ENCODE assay signal across 19 mouse cellular contexts in genomic region chr17:25045281-25045680, GRCm38 (mm10). TPM values are rescaled to one million over a fixed set of nuclear protein-coding genes. Genes with fewer than 3 reads are reported as not detected.
DNase-seq lines count a peak whose midpoint lies in the region; ATAC-seq lines count a peak whose summit lies in the region.
"Had no signal": no experiment of that assay in that cellular context is flagged by ENCODE, and none has a peak within 500 bp of the region (broad histone marks: within the 10 kb centered on the region; RNA-seq: fewer than 3 reads in every experiment).

No protein-coding gene starts in this region.

- intact Hi-C loops in heart, postnatal 36 days (cut with DNase I), result loop anchor here (2.0 kb wide), 1 partner anchor 38 kb away; the partner anchor contains the start of gene Tmem204

- peak; percentile 91 for DNase-seq in heart, adult 11 months
- DNase-seq in heart, postnatal 36 days, result no peak
- peak; percentile 23 to 32 for DNase-seq in spleen, adult 18-20 months
- no peak for DNase-seq in spleen, adult 12 weeks (ENCODE audit: low spot score)
- DNase-seq in B cell, adult 2 months, result peak; percentile 51 to 56
- DNase-seq in layer of hippocampus, postnatal 25 days (ENCODE audit: extremely low spot score in 1 of 2, low spot score in 1 of 2), result no peak
- DNase-seq in lung, postnatal 36 days, result no peak
- DNase-seq: adrenal gland, adult 8-10 months; adrenal gland, postnatal 36 days; cerebellum, adult 11-12 months; cerebellum, adult 9-10 months; cerebellum, postnatal 25 days; gastrocnemius, postnatal 25 days; heart, postnatal 4 days had no signal

- peak; percentile 10; the same call in 1 of the 2 replicates for ATAC-seq in neutrophil, adult 5-6 weeks (ENCODE audit: extremely low read depth, insufficient number of reproducible peaks, low FRiP score, poor library complexity, severe bottlenecking)
- ATAC-seq: forebrain, embryonic 16.5 days; hindbrain, embryonic 16.5 days; inflammation-experienced regulatory T-cells, adult 6 months had no signal

RNA-seq across cellular contexts. Expression of gene Ift140, which starts 29.4 kb away (rescaled TPM):
- total RNA-seq in heart, postnatal 36 days (2021), result 1 to 10 TPM; 5.7 to 7.3 TPM
- total RNA-seq in neutrophil, adult 5-6 weeks (2017), result 40.9 and 48.3 TPM in 2 replicates
- 10 to 100 TPM; 20.8 to 24.1 TPM for total RNA-seq in layer of hippocampus, postnatal 25 days (2021)

RNA-seq across cellular contexts. Expression of gene Cramp1l, which starts 29.7 kb away (rescaled TPM):
- total RNA-seq in heart, postnatal 36 days (2021), result 10 to 100 TPM; 12.6 to 13.1 TPM
- total RNA-seq in neutrophil, adult 5-6 weeks (2017), result 18.3 and 20.7 TPM in 2 replicates
- total RNA-seq in layer of hippocampus, postnatal 25 days (2021), result 10 to 100 TPM; 23.6 to 27.5 TPM

RNA-seq across cellular contexts. Expression of gene Tmem204, which starts 38.1 kb away (rescaled TPM):
- total RNA-seq in heart, postnatal 36 days (2021), result 10 to 100 TPM; 34.5 to 36.7 TPM
- total RNA-seq in neutrophil, adult 5-6 weeks (2017), result not detected in 2 replicates
- 1 to 10 TPM; 8.0 to 8.4 TPM for total RNA-seq in layer of hippocampus, postnatal 25 days (2021)
- total RNA-seq: granulocyte monocyte progenitor cell, adult 5-6 weeks had no signal

Comparison
In these comparisons a context has a peak if more than half of its experiments do, and no peak if none do; other contexts are left out.
1. DNase-seq: peak in heart, adult 11 months (single experiment), spleen, adult 18-20 months (2 of 2) and B cell, adult 2 months (2 of 2); none in heart, postnatal 36 days (0 of 2), spleen, adult 12 weeks (single experiment), layer of hippocampus, postnatal 25 days (0 of 2) and lung, postnatal 36 days (single experiment).